Mouse (Mus musculus): ENCODE data around the gene Sfxn1. TPM values are rescaled to one million over a fixed set of nuclear protein-coding genes. Genes with fewer than 3 reads are reported as not detected.
A peak's percentile ranks its signal among the peaks of the same experiment; 100 is the strongest.

The Sfxn1 gene
- total RNA-seq, 2 experiments from 2014 or later = 1.6 to 2.6 TPM

- no peak for DNase-seq
- intact Hi-C loops (cut with DNase I) = no loop called here
- Histone ChIP-seq H3K27ac (no peak overlapping the region), H3K4me3 (no peak overlapping the region)
- TF ChIP-seq CTCF (IDR thresholded peaks at IDR 0.05) = no peak
Measured at GRCm38 (mm10) chr13:54082946-54083345, 11.3 kb downstream of the Sfxn1 start.

GRCm38 (mm10) chr13:54084178-54084577 lies 12.5 kb downstream of the Sfxn1 start:
- no peak for DNase-seq
- Histone ChIP-seq H3K27ac (no peak overlapping the region), H3K4me3 (no peak overlapping the region)
- intact Hi-C loops (cut with DNase I) = no loop called here
- no peak for TF ChIP-seq CTCF (IDR thresholded peaks at IDR 0.05)

GRCm38 (mm10) chr13:54084826-54085225 lies 13.2 kb downstream of the Sfxn1 start:
- Histone ChIP-seq H3K4me3 (no peak overlapping the region), H3K27ac (no peak overlapping the region)
- no peak for DNase-seq
- no peak for TF ChIP-seq CTCF (IDR thresholded peaks at IDR 0.05)
- intact Hi-C loops (cut with DNase I) = no loop called here

GRCm38 (mm10) chr13:54085266-54085665 lies 13.6 kb downstream of the Sfxn1 start:
- H3K4me3 ChIP-seq = no peak overlapping the region
- no peak for DNase-seq
- no peak overlapping the region for H3K27ac ChIP-seq
- intact Hi-C loops (cut with DNase I) = no loop called here
- TF ChIP-seq CTCF (IDR thresholded peaks at IDR 0.05) = no peak

GRCm38 (mm10) chr13:54091719-54092118 lies 20.1 kb downstream of the Sfxn1 start:
- Histone ChIP-seq H3K27ac (no peak overlapping the region), H3K4me3 (no peak overlapping the region)
- DNase-seq = no peak
- intact Hi-C loops (cut with DNase I) = no loop called here
- no peak for TF ChIP-seq CTCF (IDR thresholded peaks at IDR 0.05)

GRCm38 (mm10) chr13:54094349-54094748 lies 22.7 kb downstream of the Sfxn1 start:
- no peak for TF ChIP-seq CTCF (IDR thresholded peaks at IDR 0.05)
- no peak for DNase-seq
- intact Hi-C loops (cut with DNase I) = no loop called here
- Histone ChIP-seq H3K27ac (no peak overlapping the region), H3K4me3 (no peak overlapping the region)

- no peak for DNase-seq
- intact Hi-C loops (cut with DNase I) = no loop called here
- TF ChIP-seq CTCF (IDR thresholded peaks at IDR 0.05) = no peak
- H3K27ac ChIP-seq = no peak overlapping the region
- H3K4me3 ChIP-seq = no peak overlapping the region
Measured at GRCm38 (mm10) chr13:54094963-54095362, 23.3 kb downstream of the Sfxn1 start.

GRCm38 (mm10) chr13:54095721-54096120 lies 24.1 kb downstream of the Sfxn1 start:
- intact Hi-C loops (cut with DNase I) = no loop called here
- DNase-seq = no peak
- TF ChIP-seq CTCF (IDR thresholded peaks at IDR 0.05) = no peak
- no peak overlapping the region for H3K27ac ChIP-seq
- H3K4me3 ChIP-seq = no peak overlapping the region

GRCm38 (mm10) chr13:54097227-54097626 lies 25.6 kb downstream of the Sfxn1 start:
- no peak overlapping the region for H3K4me3 ChIP-seq
- intact Hi-C loops (cut with DNase I) = no loop called here
- no peak for DNase-seq
- TF ChIP-seq CTCF (IDR thresholded peaks at IDR 0.05) = no peak
- no peak overlapping the region for H3K27ac ChIP-seq

- no peak for DNase-seq
- intact Hi-C loops (cut with DNase I) = no loop called here
- Histone ChIP-seq H3K27ac (no peak overlapping the region), H3K4me3 (no peak overlapping the region)
- TF ChIP-seq CTCF (IDR thresholded peaks at IDR 0.05) = no peak
Measured at GRCm38 (mm10) chr13:54097797-54098196, 26.1 kb downstream of the Sfxn1 start.

GRCm38 (mm10) chr13:54101031-54101820 lies 29.6 kb downstream of the Sfxn1 start:
- TF ChIP-seq CTCF (IDR thresholded peaks at IDR 0.05) = no peak
- peak overlapping the region; percentile 59 for H3K27ac ChIP-seq
- intact Hi-C loops (cut with DNase I) = no loop called here
- H3K4me3 ChIP-seq = no peak overlapping the region
- no peak for DNase-seq

- intact Hi-C loops (cut with DNase I) = no loop called here
- H3K27ac ChIP-seq = no peak overlapping the region
- TF ChIP-seq CTCF (IDR thresholded peaks at IDR 0.05) = no peak
- no peak for DNase-seq
- H3K4me3 ChIP-seq = no peak overlapping the region
Measured at GRCm38 (mm10) chr13:54102061-54102460, 30.4 kb downstream of the Sfxn1 start.

GRCm38 (mm10) chr13:54103271-54103670 lies 31.6 kb downstream of the Sfxn1 start:
- DNase-seq = no peak
- H3K4me3 ChIP-seq = no peak overlapping the region
- TF ChIP-seq CTCF (IDR thresholded peaks at IDR 0.05) = no peak
- intact Hi-C loops (cut with DNase I) = no loop called here
- no peak overlapping the region for H3K27ac ChIP-seq

GRCm38 (mm10) chr13:54103866-54104265 lies 32.2 kb downstream of the Sfxn1 start:
- no peak overlapping the region for H3K4me3 ChIP-seq
- intact Hi-C loops (cut with DNase I) = no loop called here
- no peak for TF ChIP-seq CTCF (IDR thresholded peaks at IDR 0.05)
- H3K27ac ChIP-seq = no peak overlapping the region
- DNase-seq = no peak
